Mouse (Mus musculus): Measurements from ENCODE around the gene Met.

The Met gene

DNA sequence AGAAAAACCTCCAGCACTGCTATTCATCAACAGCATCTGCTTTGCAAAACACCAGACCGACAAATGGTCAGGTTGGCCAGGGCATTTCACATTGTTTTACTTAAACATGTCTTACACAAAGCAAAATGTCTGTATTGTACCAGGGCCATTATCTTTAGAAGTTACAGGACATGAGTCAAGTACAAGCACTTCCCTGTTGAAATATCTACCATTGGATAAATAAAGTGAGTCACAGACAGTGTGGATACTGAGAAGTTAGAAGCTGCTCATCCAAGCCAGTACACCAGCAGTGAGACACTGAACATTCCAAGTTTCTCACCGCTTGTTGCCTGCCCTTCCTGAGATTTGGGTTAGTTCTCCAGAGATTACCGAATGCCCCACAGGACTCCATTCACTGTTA, 86.0 kb downstream of the Met start:
- no peak for DNase-seq (ENCODE audit: low spot score)

DNA sequence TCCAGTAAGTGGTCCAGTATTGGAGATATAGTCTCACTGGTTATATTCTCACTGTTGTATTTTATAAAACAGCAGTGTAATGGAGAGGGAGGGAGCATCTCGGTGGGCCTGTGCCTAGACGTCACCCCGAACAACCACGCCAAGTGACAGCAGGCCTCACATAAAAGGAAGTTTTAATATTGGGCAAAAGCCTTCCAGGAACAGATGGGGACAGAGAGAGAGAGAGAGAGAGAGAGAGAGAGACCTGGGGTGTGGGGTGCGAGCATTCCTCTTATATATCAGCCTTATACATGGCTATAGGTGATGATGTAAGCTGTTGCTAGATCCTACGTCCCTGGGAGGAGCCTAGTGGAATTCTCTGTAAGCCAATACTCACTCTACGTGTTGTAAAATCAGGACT, 90.7 kb downstream of the Met start:
- no peak for DNase-seq (ENCODE audit: low spot score)

DNA sequence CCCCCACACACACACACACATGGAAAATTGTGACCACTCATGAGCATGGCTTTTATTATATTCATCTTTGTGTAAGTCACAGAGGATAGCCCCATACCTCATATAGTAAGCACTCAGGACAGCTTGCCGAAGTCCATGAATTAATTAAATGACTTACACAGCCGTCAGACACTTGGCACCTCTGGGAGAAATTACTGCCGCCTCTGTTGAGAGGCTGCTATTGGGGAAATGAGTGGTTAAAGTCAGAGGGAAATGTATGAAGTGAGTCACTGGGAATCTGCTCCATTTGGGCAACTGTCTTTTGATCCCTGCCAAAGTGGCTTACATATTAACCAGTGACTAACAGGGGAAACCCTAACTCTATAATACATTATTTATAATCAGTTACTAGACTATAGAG, 91.2 kb downstream of the Met start:
- no peak for DNase-seq (ENCODE audit: low spot score)

DNA sequence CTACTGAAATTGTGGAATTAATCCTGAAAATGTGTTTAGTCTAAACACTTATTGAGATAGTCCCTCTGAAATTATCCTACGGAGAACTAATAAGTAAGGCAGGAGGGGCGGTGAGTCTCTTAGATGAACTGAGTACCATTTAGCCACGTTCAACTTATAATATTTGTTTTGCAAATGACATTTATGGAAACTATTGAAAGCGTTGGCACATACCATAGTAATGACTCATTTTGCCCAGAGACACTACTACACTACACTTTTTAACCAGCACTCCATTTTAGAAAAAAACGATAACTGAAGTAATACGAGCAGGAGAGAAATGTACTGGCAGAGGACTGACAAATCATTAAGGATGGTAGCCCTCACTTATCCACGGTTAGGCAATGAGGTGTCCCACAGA, 92.1 kb downstream of the Met start:
- DNase-seq (ENCODE audit: low spot score), result no peak

DNA sequence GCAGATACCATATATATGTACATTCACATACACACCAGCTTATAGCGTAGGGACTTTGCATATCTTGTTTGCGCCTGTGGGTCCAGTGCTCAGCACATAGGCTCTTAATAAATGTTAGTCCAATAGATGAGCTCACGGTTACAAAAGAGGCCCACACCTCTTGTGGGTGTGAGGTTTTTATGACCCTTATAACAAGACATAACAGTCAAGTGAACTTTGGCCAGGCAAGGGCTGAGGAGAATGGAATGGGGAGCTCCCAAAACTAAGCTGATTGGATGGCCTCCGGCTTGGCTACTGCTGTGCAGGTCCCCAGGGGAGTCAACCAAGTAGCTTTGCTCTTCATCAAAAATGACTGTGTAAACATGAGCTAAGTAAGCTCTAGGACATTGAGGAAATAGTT, 96.1 kb downstream of the Met start:
- no peak for DNase-seq (ENCODE audit: low spot score)

DNA sequence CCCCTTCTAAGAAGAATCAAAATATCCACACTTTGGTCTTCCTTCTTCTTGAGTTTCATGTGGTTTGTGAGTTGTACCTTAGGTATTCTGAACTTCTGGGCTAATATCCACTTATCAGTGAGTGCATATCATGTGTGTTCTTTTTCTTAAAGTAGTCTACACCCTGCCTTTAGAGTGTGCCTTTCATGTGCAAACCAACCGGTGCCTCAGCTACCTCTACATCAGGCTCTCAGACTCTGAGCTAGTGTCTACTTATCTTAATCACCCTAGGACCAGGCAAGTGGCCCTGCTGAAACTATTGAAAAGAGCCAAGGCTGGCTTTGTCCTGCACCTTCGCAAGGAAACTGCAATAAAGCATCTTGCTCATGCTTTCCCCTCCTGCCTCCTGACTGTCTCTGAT, 97.7 kb downstream of the Met start:
- DNase-seq (ENCODE audit: low spot score), result no peak

DNA sequence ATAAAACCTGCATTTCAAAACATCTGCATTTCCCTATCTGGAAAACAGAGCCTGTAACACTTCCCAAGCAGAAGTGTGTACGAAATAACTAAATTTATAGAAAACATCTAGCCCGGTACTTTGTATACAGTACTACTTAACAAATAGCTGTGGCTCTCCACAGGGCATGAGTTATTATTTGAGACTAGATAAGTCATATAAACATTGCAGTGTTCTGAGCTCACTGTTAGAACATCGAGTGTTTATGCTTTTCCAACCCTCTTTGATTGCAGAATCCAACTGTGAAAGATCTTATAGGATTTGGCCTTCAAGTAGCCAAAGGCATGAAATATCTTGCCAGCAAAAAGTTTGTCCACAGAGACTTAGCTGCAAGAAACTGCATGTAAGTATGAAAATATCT, 98.3 kb downstream of the Met start:
- no peak for DNase-seq (ENCODE audit: low spot score)

DNA sequence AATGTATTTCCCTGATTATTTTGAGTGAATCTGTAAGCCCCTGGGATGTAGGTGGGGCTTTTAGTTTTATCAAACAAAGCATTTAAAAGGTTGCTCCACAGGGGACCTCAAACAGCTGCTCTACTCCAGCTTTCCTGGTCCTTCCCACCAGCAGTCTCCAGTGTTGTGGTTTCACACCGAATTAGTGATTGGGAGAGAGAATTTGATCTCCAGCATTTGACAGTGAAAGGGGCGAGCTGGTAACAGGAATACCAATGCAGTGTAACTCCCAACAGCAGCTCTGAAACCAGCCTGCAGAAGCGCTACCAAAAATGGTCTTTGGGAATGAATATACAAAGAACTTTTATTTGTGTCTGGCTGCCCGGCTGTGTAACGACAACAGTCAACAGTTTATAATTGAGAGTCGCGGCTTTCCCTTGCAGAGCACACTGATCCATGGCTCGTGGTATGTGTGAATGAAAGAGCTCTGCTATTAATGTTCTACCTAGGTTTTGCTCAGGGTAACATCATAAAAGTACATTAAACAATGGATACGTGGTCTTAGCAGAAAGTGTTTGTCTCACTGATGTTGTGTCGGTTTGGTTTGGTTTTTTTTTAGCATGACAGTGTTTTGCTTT, 99.0 kb downstream of the Met start:
- DNase-seq (ENCODE audit: low spot score), result no peak

DNA sequence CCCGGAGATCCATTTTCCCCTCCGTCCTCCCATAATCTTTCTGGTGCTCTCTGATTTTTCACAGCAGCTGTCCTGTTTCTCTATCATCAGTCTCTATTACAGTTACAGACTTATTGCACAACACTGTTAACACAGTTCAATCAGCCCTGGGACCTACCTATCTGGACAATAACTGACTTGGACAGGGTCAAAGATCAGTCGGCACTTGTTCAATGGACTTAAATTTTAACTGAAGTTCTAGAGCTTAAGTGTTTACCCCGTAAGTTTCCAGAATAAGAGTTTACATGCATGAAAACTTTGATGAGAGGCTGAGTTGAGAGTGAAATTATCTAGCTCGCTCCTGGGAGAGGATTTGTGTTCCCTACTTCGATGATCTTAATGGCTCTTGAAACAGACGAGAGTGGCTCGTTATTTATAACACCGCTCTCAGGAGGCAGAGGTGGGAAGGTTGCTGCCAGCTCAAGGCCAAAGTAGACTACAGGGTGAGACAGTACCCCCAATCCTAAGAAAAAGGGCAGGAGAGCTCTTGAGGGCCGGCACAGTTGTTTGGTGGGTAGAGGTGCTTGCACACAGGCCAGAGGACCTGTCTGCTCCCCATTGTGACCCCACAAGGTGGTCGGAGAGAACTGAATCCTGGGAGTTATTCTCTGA, 105.2 kb downstream of the Met start:
- DNase-seq (ENCODE audit: low spot score), result no peak

DNA sequence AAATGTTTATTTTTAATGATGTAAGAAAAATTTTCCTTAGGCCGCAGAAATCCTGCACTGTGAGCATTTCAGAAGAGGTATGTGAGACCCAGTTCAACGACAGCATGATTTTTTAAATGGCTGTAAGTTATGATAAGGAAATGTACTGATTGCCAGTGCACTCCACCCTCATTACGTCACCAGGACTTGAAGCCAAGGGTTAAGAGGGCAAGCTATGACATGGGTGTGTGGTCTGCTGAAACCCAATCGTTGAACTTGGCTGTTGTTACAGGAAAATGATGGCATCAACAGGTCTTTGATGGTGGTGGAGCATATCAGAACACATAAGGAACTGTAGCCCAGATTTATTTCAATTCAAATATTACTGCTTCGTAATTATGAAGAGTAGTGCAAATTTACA, 109.6 kb downstream of the Met start:
- DNase-seq (ENCODE audit: low spot score), result no peak

DNA sequence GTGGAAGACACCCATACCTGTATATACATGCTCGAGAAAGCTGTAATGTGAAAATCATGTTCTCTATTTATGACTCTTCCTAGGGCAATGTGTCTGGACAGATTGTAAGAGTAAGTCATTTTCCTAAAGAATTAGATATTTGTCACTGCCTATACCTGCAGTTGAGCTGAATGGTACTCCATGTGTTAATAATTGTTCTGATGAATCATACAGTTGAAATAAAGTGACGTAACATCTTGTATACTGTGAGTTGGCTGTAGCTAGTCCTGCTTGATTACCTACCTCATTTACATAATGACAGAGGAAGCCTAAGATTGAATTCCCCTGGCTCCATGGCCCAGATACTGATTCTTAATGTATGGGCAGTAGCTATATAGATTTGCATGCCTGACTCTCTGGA, 110.1 kb downstream of the Met start:
- no peak for DNase-seq (ENCODE audit: low spot score)

DNA sequence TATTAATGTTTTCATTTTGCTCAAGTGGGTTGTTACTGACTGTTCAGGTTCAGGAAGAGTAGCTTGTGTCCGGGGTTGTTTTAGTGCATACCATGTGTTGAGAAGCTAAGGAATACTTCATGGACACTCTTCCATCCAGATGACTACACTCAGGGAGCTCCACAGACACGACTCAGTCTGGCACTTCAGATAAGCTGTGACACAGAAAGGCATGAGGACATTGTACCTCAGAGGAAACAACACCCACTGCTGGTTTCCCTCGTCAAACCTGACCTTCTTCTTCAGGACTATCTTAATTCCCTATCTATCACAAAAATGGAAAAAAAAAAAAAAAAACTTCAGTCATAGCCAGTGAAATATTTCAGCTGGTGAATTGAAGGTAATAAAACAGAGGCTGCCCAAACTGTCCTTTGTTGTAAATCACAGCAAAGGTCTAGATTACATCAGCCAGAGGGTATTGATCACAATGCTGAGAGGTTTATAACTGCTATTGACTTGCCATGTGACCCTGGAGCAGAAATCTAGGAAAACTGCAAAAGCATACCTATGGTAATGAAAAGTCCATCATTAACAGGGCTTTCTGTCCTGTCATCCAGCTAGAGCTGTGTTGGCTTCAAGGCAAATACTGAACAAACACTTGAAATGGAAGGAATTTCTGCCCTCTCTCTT, 114.6 kb downstream of the Met start:
- no peak for DNase-seq (ENCODE audit: low spot score)

DNA sequence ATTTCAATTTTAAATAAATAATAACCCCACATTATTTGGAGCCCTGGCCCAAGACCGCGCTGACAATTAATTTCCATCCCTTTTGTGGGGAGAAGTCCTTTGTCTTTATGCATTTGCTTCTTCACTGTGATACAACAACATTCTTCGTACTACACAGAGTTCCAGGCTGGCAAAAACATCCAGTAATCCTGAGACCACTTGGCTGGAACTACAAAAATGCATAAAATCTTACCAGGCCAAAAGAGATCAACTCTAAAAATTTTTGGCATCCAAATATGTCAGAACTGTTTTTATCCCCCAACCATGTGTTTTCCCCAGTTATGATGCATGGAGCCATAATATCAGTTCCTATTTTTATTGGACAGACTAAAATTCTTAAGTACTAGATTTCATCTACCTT, 116.7 kb downstream of the Met start:
- no peak for DNase-seq (ENCODE audit: low spot score)

DNA sequence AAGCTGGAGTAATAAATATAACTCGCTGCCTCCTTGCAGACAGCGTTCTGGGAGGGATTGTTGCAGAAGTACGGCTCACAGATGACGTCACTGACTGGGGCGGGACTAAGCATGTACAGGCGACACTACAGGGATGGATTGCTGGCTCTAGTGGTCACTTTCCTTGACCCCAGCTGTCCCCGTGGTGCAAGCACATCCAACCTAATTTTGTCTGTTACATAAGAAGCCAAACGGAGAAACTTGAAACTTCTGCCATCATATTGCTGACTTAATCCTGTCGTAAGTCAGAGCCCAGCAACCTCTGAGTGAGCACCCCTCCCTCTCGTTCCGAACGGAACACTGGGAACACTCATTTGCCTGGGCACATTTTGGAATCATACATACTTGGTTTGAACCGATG, 120.4 kb downstream of the Met start:
- DNase-seq (ENCODE audit: low spot score), result no peak

DNA sequence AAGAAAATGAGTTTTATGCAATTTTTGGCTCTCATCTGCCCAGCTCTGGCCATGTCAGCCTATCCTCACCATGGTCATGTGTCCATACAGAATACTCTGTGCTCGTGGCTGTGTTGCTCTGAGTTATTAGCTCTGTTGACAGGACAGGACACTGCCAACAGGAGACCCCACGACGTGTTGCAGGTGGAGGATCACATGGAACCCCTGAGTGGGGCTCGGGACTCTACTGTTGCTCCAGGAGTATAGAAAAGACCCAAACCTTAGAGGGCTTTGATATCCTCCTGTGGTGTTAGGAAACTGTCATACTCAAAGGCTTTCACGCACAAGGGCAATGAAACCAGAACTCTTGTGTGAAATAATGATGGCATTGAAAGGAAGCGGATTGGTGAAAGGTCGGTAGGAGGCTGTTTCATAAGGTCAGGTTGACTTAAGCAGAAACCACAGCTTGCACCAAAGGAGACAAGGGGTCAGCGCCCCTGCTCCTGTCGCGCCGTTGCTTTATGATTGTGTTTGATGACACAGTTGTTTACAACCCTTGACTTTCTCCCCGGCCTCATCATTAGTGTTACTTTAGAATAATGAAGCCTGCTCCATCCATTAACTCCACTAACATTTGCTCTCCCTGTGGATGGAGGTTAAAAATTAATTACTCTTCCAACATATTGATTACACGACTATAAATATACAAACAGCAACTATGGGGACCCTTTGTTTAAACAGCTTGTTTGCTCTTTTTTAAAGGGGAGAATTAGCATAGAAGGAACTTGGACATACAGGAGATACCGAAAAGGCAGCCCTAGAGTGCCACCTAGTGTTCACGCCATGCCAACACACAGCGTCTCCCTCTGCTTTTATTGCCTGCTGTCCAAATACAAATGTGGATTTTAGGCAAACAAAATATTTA, 125.7 kb downstream of the Met start:
- peak; percentile 45 for DNase-seq (ENCODE audit: low spot score)

DNA sequence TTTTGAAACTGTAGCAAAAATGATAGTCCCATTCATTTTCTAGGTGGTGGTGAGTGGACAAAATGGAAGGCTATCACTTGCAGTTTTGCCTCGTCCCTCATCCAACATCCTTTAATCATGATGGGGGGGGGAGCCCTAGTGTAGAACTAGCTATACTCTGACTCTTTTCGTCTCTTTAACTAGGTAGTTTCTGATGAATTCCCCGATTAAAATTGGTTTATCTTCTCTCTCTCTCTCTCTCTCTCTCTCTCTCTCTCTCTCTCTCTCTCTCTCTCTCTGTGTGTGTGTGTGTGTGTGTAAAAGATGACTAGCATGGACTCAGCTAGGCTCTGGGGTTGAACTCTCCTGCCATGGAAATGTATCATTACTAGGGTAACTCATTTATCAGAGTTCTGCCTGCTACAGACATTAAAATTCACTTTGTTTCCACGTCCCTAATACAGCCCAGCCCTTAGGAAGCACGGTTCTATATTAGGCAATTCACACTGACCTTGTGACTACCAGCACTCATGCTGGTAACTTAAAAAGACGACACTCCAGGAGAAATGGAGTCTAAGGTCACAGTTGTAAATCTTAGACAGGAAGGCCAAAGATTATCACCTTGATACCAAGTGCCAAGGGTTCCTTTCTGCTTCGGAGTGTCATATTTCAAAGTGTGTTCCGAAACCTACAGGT, 126.5 kb downstream of the Met start:
- DNase-seq (ENCODE audit: low spot score), result no peak

DNA sequence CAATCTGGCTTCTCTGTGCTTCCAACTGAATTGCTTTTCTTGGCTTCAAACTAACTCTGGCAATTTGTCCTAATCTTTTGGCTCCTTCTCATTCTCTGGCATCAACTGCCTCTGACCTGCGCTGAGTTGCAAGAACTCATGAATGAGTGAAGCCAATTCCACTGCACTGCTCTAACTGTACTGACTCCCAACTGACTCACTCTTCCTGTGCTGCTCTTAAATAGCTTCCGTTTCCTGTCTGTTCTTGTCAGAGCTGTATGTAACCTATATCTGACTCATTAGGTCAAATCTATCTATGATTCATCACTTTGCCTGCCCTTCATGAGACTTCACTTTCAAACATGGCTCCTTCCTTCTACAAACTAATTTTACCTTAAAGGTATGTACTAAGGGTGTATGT, 130.4 kb downstream of the Met start:
- DNase-seq (ENCODE audit: low spot score), result no peak

DNA sequence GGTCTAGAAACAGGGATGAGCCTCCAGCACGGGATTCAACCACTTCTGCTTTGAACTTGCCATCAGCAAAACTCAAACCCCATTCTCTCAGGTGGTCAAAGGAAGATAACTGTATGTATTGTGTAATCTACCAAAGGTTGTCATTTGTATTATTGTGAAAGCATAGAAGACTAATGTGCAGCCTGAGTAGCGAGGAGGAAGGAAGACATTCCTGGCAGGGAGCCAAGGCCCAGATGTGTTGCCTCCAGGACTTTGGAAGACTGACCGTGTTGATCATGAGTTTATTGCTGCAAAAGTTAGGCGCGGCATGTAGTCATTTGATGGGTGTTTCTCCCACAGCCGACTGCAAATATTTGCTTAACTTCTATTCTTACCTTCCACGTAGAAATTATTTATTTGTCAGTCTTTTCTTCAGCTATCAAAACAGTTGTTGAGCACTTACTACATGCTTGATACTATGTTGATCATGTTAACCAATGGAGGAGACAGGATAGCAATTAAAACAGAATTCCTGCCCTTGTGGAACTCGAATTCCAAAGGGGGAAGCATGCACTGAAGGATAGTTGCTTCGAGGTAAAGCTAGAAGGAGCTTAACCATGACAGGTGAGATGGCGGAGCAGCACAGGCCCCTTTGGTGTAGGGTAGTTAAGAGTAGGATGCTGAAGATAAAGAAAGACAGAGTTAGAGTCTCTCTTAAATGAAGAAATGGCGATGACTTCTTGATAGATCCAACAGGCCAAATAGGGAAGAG, 132.3 kb downstream of the Met start:
- no peak for DNase-seq (ENCODE audit: low spot score)

DNA sequence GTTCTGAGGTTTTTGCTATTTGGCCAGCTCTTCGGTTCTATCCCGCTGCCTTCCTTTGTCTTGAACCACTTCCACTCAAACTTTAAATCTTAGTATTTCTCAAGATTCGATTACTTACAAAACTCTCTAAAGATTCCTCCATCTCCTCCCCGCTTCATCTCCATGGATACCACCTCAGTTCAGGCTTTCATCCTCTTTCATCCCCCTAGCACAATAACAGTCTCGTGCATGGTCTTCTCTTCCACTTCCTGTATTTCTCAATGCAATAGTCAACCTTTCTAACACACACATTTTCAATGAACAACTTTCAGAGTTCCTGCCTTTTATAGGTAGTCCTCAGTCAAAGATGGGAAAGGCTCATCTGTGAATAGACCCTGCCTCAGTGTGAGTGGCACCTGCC, 135.8 kb downstream of the Met start:
- DNase-seq (ENCODE audit: low spot score), result no peak

DNA sequence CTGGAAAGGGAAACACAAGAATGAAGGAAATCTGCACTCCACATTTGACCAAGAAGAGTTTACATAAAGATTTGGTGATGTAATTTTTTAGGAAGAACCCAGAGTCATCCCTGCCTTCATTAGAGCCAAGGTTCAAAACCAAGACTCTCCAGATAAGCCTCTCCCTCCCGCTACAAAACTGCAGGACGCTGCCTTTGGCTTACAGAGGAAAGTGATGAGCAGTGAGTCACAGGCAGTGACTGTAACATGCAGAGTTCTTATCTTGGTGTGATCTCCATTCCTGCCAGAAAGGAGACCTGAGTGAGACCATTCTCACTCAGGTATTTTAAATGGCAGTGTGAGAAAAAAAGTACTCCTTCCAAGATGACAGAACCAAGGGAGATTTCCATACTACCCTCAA, 137.9 kb downstream of the Met start:
- no peak for DNase-seq (ENCODE audit: low spot score)

DNA sequence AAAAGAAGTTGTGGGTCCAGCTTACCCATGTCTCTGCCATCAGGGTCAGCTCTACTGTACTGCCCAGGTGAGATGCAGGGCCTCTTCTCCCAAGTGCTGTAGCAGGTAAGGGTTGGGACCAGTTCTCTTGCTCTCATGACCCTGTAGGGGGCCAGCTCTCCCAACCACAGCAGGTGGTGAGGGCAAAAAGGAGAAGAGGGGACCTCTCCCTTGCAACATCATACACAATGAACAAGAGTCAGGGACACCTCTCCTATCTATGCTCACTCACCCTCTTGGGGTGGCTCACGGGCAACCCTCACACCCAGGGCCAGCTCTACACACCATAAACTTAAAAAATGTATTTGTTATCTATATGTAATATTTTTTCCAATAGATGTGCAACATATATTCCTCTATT, 143.3 kb downstream of the Met start:
- DNase-seq (ENCODE audit: low spot score), result no peak

Measured in T-cell, adult 2 months (primary cell).